Mouse (Mus musculus) fat pad, adult 2 months (tissue): ENCODE data around the gene Mpp2.

ENCODE experiments used
- DNase-seq: peaks from one replicate; pipeline ENCODE4 v3.0.0-alpha.2; 2011; ENCODE audit warnings: low read depth, low spot score; ENCODE audit errors: extremely low read depth

Gene Mpp2

DNA sequence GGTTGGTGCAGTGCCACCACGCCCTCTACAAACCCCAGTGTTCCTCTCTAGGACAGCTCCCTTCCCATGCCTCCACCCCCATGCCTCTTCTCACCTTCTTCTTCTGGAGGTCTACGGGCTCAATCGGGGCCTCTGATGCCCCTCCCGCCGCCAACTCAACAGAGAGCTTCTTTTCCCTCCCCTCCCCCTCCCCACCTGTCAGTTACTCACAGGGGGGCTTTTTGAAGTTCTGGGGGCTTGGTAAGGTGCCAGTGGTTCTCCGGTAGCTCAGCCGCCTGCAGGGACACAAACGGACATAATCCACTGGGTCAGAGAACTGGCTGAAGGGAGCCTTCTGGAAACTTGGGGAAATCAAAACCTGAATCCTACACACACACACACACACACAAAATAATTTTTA is 76.8 kb downstream of the Mpp2 start:
- DNase-seq, result no peak

DNA sequence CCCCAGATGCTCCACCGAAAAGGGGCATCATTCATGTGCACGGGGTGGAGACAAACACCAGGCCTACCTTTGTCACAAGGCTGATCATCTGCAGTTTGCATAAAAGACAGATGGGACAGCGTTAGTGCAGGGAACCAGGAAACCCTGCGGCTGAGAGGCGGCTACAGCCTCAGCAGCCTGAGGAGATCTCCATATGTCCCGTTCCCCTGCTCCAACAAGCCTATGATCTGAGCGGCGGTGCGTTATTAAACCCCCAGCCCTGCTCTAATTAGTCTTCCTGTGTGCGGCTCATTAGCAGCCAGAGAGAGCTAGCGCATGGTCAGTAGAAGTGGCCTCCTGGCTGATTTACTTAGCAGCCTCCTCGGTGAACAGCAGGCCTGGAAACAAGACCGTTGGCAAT is 78.2 kb downstream of the Mpp2 start:
- DNase-seq, result no peak

DNA sequence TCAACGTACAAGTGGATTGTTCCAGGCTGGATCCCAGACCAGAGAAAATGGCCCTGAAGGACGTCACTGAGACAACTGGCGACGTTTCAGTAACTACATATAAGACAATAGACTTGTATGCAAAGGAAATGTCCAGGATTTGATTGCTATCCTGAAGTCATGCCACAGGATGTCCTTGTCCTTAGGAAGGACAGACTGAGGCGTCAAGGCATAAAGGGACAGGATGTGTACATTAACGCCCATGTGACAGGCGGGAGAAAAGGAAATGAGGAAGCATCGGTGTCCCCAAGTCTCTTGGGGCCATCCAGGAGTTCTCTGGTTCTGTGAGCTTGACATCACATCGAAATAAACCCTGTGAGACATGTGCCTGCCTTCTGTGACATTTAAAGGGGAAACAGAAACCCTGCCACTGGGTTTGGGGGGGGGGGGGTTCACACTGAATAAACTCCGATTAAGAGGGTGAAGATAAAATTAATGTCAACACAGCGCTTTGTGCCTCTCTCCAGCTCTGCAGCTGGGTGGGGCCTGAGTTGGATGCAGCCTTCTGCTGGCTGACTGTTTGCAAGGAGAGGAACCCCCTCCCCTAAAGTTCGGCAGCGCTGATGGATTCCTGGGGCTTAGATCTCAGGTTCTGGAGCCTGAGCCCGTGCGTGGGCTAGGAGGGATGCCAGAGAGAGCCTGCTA is 79.2 kb downstream of the Mpp2 start:
- DNase-seq, result no peak

DNA sequence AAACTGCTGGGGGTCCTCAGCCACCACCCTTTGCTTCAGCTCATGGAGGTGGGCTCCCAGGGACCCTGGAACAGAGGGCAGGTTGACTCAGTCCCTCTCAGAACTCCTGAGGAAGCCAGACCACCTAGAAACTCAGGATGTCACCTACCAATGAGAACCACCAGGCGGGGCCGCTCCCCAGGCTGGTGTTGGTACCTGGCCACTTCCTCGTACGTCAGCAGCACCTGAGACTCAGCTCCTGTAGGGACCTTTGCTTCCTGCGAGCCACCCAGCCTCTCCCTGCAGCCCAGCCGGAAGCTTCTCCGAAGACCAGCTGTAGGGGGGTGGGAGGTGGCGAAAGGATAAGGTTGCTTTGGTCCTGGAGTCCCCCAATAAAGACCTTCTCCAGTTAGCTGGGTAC is 79.9 kb downstream of the Mpp2 start:
- DNase-seq, result no peak
